Comparison of ENCODE assay signal across 17 mouse cellular contexts in the genomic region with DNA sequence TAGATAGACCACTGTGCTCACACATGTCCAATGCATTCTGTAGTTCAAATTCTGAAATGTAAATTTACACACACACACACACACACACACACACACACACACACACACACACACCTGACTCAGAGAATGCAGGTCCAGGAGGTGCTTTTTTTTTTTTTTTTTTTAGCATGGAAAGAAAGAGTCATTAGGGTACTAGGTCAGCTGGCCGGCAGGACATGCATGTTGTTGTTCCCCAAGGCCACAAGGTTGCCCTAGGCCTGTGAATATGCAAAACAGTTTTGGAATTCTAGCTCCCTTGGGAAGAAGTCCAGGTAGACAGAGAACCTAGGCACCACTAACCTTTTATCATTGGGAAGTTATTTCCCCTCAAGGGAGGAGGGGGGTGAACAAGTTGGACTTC.
"Had no signal": no experiment of that assay in that cellular context is flagged by ENCODE, and none has a peak within 500 bp of the region (broad histone marks: within the 10 kb centered on the region; RNA-seq: fewer than 3 reads in every experiment).

No protein-coding gene starts in this region.

- H3K9me3 ChIP-seq: limb, embryonic 12.5 days; midbrain, embryonic 13.5 days; neural tube, embryonic 15.5 days; stomach, embryonic 15.5 days had no signal

- ATAC-seq: lung, postnatal 0 days; midbrain, embryonic 13.5 days had no signal

- H3K27ac ChIP-seq: left cerebral cortex, adult 2 months; limb, embryonic 12.5 days; liver, embryonic 14.5 days; midbrain, embryonic 13.5 days; neural tube, embryonic 15.5 days; stomach, embryonic 15.5 days had no signal

- H3K4me2 ChIP-seq: limb, embryonic 12.5 days; midbrain, embryonic 13.5 days; neural tube, embryonic 15.5 days; stomach, embryonic 15.5 days had no signal

- DNase-seq: kidney, adult 11 months; kidney, postnatal 10 days; liver; lung, adult 2 months; lung, postnatal 36 days; right cerebral cortex, adult 18-20 months; right cerebral cortex, postnatal 25 days; thymus, adult 2 months; thymus, postnatal 25 days had no signal

- H3K4me1 ChIP-seq: limb, embryonic 12.5 days; midbrain, embryonic 13.5 days; neural tube, embryonic 15.5 days; stomach, embryonic 15.5 days had no signal

- H3K4me3 ChIP-seq: left cerebral cortex, adult 2 months; limb, embryonic 12.5 days; midbrain, embryonic 13.5 days; myocyte; neural tube, embryonic 15.5 days; stomach, embryonic 15.5 days had no signal

- H3K9ac ChIP-seq: limb, embryonic 12.5 days; liver, embryonic 14.5 days; midbrain, embryonic 13.5 days; neural tube, embryonic 15.5 days; stomach, embryonic 15.5 days had no signal

- H3K36me3 ChIP-seq: limb, embryonic 12.5 days; midbrain, embryonic 13.5 days; neural tube, embryonic 15.5 days; stomach, embryonic 15.5 days had no signal

- H3K27me3 ChIP-seq: limb, embryonic 12.5 days; midbrain, embryonic 13.5 days; neural tube, embryonic 15.5 days; stomach, embryonic 15.5 days had no signal
